Mouse (Mus musculus) lung, embryonic 15.5 days (tissue): Measurements from ENCODE around the gene Fgr. TPM values are rescaled to one million over a fixed set of nuclear protein-coding genes. Genes with fewer than 3 reads are reported as not detected.

Experiments used
- ATAC-seq: fragments of 200-750 bp; cut with Nextera tagmentation; 2 replicates; pipeline ENCODE4 v1.8.0; 2017; ENCODE audit warnings: moderate number of reproducible peaks, borderline replicate concordance; ENCODE audit not compliant: low FRiP score, low TSS enrichment; ENCODE audit errors: extremely low read depth
- H3K27ac ChIP-seq: fragments of 300-500 bp; sonication (generic); 2 replicates; pipeline ENCODE4 v1.5.1; 2015; ENCODE audit warnings: moderate library complexity, mild to moderate bottlenecking, inconsistent platforms
- H3K27me3 ChIP-seq: fragments of 300-500 bp; sonication (generic); 2 replicates; pipeline ENCODE4 v1.6.1; 2015; ENCODE audit warnings: inconsistent platforms
- H3K36me3 ChIP-seq: fragments of 300-500 bp; sonication (generic); 2 replicates; pipeline ENCODE4 v1.6.1; 2015; ENCODE audit warnings: inconsistent platforms
- H3K4me1 ChIP-seq: fragments of 300-500 bp; sonication (generic); 2 replicates; pipeline ENCODE4 v1.6.1; 2015; ENCODE audit warnings: inconsistent platforms
- H3K4me2 ChIP-seq: fragments of 300-500 bp; sonication (generic); 2 replicates; pipeline ENCODE4 v1.6.1; 2015; ENCODE audit warnings: inconsistent platforms, mild to moderate bottlenecking, moderate library complexity
- H3K4me3 ChIP-seq: fragments of 300-500 bp; sonication (generic); 2 replicates; pipeline ENCODE4 v1.5.1; 2015; ENCODE audit warnings: mild to moderate bottlenecking, inconsistent platforms
- H3K9ac ChIP-seq: fragments of 300-500 bp; sonication (generic); 2 replicates; pipeline ENCODE4 v1.6.1; 2015; ENCODE audit warnings: inconsistent platforms
- H3K9me3 ChIP-seq: fragments of 300-500 bp; sonication (generic); 2 replicates; pipeline ENCODE4 v1.6.1; 2016; ENCODE audit warnings: inconsistent platforms
- WGBS: fragments of 180-500 bp; shearing (Covaris S2); methylation state at CpG from one replicate; pipeline ENCODE4 v1.1.7; 2015; 5-methylcytosine and 5-hydroxymethylcytosine counted together
- polyA plus RNA-seq: library from polyadenylated mRNA; unstranded; fragments of >200 nt; fragmentation: Nextera tagmentation; extraction: Ambion mirVana; gene quantifications from 2 replicates; pipeline ENCODE4 v1.2.1, GENCODE M21; 2015

Fgr gene
- polyA plus RNA-seq, 1 experiment from 2014 or later = 0.69 TPM

DNA sequence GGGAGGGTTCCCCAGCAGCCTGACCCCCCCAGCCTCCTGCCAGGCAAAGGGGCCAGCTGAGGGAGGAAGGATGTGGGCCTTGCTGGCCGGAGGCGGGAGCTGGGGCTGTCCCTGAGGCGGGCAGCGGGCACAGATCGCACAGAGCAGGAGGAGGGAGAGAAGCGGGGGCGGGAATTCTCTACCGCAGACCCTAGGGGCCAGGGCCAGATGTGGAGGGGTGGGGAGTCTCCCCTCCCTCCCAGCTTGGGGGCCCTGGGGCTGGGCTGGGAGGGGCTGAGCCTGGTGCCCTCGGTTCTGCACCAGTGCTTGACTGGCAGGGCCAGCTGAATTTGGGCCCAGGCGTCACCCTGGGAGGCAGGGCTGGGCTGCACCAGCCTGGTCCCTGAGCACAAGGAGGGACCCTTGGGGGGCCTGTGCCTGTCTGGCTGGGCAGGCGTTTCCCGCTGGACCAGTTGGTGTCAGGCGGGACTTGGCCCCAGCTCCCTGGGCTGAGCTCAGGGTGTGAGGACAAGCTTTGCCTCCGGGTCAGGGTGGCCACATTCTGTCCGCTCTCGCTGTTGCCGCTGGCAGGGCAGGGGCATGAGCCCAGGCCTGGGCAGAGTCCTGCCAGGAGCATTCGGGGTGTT lies 39.5 kb downstream of the Fgr start:
- WGBS = 3% methylated on average over 14 of the region's 18 CpGs
- Histone ChIP-seq H3K27ac (peak overlapping the region; percentile 97), H3K4me2 (peak overlapping the region; percentile 83), H3K27me3 (peaks cover 15% of the 10 kb centered on the region), H3K36me3 (no peaks in the 10 kb centered on the region), H3K4me3 (peak overlapping the region; percentile 97), H3K9me3 (no peaks in the 10 kb centered on the region), H3K4me1 (peaks cover 64% of the 10 kb centered on the region), H3K9ac (peak overlapping the region; percentile 99)
- ATAC-seq = peak; percentile 12; the same call in 1 of the 2 replicates

DNA sequence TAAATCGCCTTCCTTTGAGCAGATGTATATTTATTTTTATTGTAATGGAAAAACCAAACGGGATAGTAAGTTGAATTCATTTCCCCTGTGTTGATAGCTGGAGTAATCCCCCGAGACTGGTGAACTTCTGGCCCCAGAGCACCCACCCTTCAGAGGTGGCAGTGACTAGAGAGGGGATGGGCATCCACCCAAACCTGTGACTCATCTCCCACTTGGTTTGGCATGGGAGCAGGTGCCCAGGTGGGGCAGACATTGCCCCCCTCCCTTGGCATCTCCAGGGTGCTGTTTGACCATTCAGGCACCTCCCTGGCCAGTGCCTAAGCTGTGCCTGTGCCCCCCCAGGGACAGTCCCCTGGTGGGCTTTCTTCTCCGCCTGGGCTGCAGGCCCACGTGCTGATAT lies 40.2 kb downstream of the Fgr start:
- ATAC-seq = no peak
- Histone ChIP-seq H3K36me3 (no peaks in the 10 kb centered on the region), H3K9ac (peak overlapping the region; percentile 99; the same call in 1 of the 2 replicates), H3K9me3 (no peaks in the 10 kb centered on the region), H3K27me3 (peaks cover 15% of the 10 kb centered on the region), H3K4me1 (peaks cover 65% of the 10 kb centered on the region), H3K4me3 (peak overlapping the region; percentile 97), H3K4me2 (peak overlapping the region; percentile 83), H3K27ac (peak overlapping the region; percentile 97; the same call in 1 of the 2 replicates)
- 30% methylated on average over 5 of the region's 5 CpGs for WGBS

DNA sequence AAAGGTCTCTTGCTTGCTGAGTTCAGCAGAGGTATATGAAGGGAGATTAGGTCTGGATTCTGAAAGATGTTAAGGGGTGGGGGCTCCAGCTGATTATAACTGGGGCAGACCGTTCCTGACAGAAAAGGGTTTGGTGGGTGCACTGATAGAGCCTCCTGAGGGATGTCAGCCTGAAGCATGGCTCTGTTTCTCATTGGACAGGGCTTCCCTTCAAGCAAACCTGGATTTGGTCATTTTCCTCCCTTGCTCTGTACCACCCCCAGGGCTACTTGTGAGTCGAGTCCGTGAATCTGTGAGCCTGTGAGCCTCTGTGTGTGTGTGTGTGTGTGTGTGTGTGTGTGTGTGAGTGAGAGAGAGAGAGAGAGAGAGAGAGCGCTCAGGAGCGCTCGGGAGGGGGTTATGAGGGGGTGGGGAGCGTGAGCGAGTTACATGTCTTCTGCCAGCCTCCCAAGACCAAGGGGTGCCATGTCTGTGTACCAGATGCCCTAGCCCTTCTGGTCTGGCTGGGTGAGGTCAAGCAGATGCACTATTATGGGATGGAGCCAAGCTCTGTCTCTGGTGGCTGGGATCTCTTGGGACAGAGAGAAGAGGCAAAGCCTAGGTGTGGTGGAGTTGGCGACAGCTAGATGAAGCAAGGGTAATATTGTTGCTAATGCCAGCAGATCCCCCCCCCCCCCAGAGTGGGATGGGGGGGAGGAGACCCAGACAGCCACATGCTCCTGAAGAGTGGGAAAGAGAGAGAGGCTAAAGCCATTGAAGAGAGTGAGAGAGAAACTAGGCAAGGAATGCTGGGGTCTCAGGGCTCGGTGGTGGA lies 41.2 kb downstream of the Fgr start:
- no peak for ATAC-seq
- H3K36me3 ChIP-seq = no peaks in the 10 kb centered on the region
- WGBS = 38% methylated on average over 10 of the region's 10 CpGs
- H3K4me2 ChIP-seq = peak overlapping the region; percentile 83
- no peak overlapping the region for H3K4me3 ChIP-seq
- H3K9me3 ChIP-seq = no peaks in the 10 kb centered on the region
- no peak overlapping the region for H3K9ac ChIP-seq
- H3K27ac ChIP-seq = peak overlapping the region; percentile 82; the same call in 1 of the 2 replicates
- peaks cover 6% of the 10 kb centered on the region for H3K27me3 ChIP-seq
- H3K4me1 ChIP-seq = peaks cover 75% of the 10 kb centered on the region

DNA sequence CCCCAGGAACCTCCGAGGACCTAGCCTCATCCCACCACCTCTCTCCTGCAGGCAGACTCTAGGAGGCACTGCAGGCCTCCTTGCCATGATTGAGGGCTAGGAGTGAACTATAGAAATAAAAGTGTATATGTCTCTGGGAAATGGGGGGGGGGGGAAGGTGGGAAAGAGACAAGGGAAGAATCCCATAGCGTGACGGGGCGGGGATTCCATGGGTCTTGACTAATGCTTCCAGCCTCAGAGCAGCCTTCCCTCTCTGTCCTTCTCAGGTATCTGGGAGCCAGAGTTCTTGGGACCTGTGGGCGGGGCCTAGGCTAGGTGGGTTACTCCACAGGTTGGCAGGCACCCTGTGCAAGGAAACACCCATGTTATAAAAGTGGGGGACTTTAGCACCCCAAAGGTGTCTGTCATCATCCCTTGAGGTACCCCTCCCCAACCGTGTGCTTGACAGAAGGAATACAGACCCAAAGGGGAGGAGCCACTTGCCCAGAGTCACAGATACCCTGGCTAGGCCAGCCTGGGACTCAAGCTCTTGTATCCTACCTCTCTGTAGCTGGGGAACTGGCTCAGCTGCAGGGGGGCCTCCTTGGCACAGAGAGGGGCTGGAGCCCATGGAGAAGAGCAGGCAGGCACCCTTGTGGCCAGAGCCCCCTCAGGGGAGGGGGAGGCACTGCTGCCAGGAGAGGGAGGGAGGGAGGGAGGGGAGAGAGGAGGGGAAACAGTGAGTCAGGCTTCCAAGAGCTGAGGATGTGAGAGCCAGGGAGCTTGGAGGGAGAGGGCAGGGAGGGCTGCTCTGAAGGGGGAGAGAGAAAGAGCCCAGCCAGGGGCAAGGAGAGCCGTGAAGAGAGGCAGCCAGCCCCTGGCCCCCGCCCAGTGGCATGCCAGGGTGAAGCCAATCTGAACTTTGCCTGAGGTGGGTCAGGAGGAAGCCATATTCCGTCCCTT lies 42.1 kb downstream of the Fgr start:
- H3K27me3 ChIP-seq = no peaks in the 10 kb centered on the region; the same call in 1 of the 2 replicates
- H3K4me3 ChIP-seq = no peak overlapping the region
- peak; percentile 12; the same call in 1 of the 2 replicates for ATAC-seq
- H3K36me3 ChIP-seq = no peaks in the 10 kb centered on the region
- H3K27ac ChIP-seq = peak overlapping the region; percentile 82
- 39% methylated on average over 8 of the region's 9 CpGs for WGBS
- H3K4me1 ChIP-seq = peaks cover 78% of the 10 kb centered on the region
- H3K4me2 ChIP-seq = peak overlapping the region; percentile 83
- H3K9me3 ChIP-seq = no peaks in the 10 kb centered on the region
- no peak overlapping the region; the same call in 1 of the 2 replicates for H3K9ac ChIP-seq

DNA sequence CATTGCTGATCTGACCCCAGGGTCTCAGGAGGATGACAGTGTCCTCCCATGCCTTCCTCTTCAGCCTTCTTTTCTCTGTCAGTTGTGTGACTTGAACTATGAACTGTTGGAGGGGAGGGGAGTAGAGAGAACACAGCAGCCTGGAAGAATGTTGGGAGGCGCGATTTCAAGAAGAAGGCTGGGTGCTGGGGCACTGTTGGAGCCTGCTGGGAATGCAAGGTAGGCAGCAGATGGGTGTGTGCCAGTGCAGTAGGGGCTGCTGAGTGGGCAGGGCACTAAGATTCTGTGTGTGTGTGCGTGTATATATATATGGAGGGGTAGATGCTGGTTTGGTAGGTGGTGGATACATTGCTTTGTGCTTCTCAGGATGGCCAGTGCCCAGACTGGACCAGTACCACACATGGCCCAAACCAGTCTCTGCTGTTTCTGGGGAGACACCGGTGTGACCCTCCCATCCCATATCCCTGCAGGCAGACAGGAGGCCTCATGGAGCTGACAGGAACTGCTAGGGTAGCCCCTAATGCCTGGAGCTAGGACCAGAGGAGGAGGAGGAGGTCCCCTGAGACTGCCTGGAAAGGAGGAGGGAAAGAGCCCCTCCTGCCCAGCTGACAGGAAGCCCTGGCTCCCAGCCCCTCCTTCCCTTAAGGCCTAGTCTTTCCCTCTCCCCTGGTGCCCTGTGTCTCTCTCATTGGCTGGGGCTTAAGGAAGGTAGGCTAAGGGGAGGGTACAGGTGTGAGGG lies 43.0 kb downstream of the Fgr start:
- Histone ChIP-seq H3K4me1 (peaks cover 85% of the 10 kb centered on the region), H3K27ac (peak overlapping the region; percentile 82), H3K9me3 (no peaks in the 10 kb centered on the region), H3K9ac (no peak overlapping the region), H3K4me3 (no peak overlapping the region), H3K27me3 (no peaks in the 10 kb centered on the region), H3K4me2 (peak overlapping the region; percentile 19), H3K36me3 (no peaks in the 10 kb centered on the region)
- WGBS = 44% methylated on average over 4 of the region's 4 CpGs
- ATAC-seq = no peak

DNA sequence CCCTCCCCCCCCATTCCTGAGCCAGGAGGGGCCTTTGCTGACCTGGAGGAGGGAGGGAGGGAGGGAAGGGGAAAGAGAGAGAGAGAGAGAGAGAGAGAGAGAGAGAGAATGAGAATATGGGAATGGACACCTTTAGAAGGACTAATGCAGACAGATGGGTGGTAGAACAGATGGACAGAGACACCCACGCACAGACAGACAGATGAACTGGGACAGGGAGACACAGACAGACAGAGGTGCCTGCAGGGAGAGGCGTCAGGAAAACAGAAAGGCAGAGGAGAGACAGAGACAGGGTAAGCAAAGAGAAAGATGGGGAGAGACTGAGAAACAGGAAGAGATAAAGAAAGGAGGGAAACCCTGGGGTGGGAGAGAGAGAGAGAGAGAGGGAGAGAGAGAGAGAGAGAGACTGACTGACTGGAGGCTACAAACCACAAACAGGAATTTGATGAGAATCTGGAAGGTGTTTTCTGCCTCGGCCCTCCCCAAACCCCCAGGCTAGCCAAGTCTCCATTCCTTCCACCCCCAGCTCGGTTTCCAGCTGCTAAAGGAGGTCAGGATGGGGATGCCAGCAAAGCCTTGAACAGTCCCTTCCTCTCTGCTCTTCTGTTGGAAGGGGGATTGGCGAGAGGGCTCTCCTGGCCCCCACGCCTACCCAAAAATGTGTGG lies 43.8 kb downstream of the Fgr start:
- 56% methylated on average over 6 of the region's 6 CpGs for WGBS
- no peak for ATAC-seq
- Histone ChIP-seq H3K36me3 (no peaks in the 10 kb centered on the region), H3K27me3 (no peaks in the 10 kb centered on the region), H3K9ac (no peak overlapping the region), H3K4me3 (no peak overlapping the region), H3K4me2 (no peak overlapping the region), H3K27ac (no peak overlapping the region), H3K4me1 (peaks cover 93% of the 10 kb centered on the region), H3K9me3 (no peaks in the 10 kb centered on the region)

DNA sequence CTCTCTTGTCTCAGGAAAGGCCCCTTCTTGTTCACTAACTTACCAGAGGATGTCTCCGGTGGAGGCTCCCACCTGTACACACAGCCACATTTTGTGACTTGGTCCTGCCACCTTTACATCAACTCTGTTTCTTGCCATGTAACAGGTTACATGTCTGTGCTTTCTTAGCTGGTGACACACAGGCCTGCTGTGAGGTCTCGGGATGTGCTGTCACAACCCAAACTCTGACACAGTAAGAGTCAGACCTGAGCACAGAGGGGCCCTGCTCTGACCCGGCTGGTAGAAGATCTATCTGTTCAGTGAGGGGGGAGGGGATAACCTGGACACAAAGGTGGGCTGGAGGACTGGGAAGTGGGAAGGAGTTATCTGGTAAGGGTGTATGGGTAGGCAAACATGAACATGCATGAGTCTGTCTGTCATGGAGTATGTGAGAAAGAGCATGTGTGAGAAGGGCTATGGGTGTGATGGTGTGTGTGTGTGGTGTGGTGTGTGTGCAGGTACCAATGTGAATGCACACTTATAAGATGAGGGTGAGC lies 44.4 kb downstream of the Fgr start:
- H3K27me3 ChIP-seq = no peaks in the 10 kb centered on the region
- H3K27ac ChIP-seq = no peak overlapping the region
- 63% methylated on average over 3 of the region's 3 CpGs for WGBS
- no peak for ATAC-seq
- no peak overlapping the region for H3K4me3 ChIP-seq
- H3K9me3 ChIP-seq = no peaks in the 10 kb centered on the region
- H3K4me1 ChIP-seq = peaks cover 94% of the 10 kb centered on the region
- no peak overlapping the region for H3K9ac ChIP-seq
- H3K4me2 ChIP-seq = no peak overlapping the region
- no peaks in the 10 kb centered on the region for H3K36me3 ChIP-seq

DNA sequence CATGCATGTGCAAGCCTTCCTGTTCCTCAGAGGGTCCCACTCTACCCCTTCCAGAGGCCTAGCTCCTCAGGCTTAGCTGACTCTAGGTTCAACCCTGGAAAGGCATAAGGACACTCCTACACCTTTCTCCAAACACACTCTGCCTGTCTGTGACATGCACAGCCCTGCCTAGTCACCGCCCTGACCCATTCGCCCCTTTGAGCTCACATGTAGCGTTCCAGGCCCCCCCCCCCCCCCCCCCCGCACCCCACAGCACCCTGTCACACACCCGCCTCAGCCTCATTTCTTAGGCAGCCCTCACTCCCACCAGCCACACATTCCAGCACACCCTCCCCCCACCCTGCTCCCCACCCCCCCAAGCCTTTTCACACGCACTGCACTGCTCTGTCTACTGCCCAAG lies 46.8 kb downstream of the Fgr start:
- Histone ChIP-seq H3K4me3 (no peak overlapping the region), H3K4me2 (0 out of 2 replicates have a peak overlapping the region, but pooled peaks have one; percentile 18), H3K9ac (no peak overlapping the region), H3K27me3 (no peaks in the 10 kb centered on the region), H3K36me3 (no peaks in the 10 kb centered on the region), H3K4me1 (peaks cover 94% of the 10 kb centered on the region), H3K9me3 (no peaks in the 10 kb centered on the region), H3K27ac (peak overlapping the region; percentile 87)
- no peak for ATAC-seq
- WGBS = 36% methylated on average over 5 of the region's 6 CpGs

DNA sequence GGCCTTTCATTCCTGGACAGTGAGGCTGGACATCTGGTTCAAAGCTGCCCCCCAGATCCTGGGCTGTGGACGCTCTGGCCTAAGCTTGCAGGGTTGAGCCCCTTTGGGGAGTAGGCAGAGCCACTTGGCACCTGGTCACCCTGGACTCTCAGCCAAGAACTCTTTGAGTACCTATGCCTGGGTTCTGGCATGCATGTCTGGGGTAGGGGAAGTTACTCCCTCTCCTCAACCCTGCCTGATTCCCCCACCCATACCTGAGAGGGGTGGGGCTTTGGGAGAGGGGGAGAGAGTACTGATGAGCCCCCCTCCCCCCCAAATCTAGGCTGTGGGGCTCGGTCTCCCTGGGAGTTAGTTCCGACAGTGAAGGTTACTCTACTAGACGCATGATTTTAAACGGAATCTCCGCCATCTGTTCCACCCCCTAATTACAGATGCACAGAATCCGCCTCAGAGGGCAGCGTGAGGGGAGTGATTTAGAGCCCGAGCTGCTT lies 47.3 kb downstream of the Fgr start:
- 26% methylated on average over 9 of the region's 9 CpGs for WGBS
- H3K4me2 ChIP-seq = 0 out of 2 replicates have a peak overlapping the region, but pooled peaks have one; percentile 18
- no peak overlapping the region for H3K9ac ChIP-seq
- H3K4me1 ChIP-seq = peaks cover 94% of the 10 kb centered on the region
- H3K27ac ChIP-seq = peak overlapping the region; percentile 87
- H3K27me3 ChIP-seq = no peaks in the 10 kb centered on the region
- ATAC-seq = no peak
- no peaks in the 10 kb centered on the region for H3K9me3 ChIP-seq
- H3K36me3 ChIP-seq = no peaks in the 10 kb centered on the region
- no peak overlapping the region for H3K4me3 ChIP-seq

DNA sequence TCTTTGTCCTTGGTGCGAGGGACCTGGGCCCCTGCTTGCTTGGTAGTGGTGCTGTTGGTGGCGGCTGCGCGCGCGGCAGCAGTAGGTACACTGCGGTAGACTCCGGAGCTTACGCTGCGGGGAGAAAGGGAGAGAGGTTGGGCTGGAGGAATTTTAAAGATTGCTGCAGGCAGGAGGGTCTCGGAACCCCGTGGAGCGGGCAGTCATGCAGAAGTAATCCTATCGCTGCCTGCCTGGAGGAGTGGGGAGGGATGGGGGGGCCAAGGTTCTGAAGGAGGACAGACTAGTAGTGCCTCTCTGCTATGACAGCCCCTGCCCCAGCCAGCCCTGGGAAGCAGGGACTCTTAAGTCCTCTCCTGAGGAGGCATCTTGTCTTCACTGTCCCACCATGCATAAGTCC lies 48.3 kb downstream of the Fgr start:
- no peak overlapping the region for H3K4me3 ChIP-seq
- no peak overlapping the region for H3K4me2 ChIP-seq
- no peak for ATAC-seq
- no peak overlapping the region for H3K27ac ChIP-seq
- no peaks in the 10 kb centered on the region for H3K9me3 ChIP-seq
- H3K4me1 ChIP-seq = peaks cover 93% of the 10 kb centered on the region
- H3K27me3 ChIP-seq = no peaks in the 10 kb centered on the region
- WGBS = 47% methylated on average over 14 of the region's 14 CpGs
- H3K36me3 ChIP-seq = no peaks in the 10 kb centered on the region
- H3K9ac ChIP-seq = 0 out of 2 replicates have a peak overlapping the region, but pooled peaks have one; percentile 11
